Mouse (Mus musculus) CH12.LX (cell line): ENCODE results near the gene Coasy. TPM values are rescaled to one million over a fixed set of nuclear protein-coding genes. Genes with fewer than 3 reads are reported as not detected.
A peak's percentile ranks its signal among the peaks of the same experiment; 100 is the strongest.

ENCODE experiments used
- DNase-seq: peaks from one replicate; pipeline ENCODE4 v3.0.0-alpha.2; 2013; ENCODE audit errors: extremely low read depth
- H3K27ac ChIP-seq: 2 replicates; pipeline ENCODE4 v1.5.1; 2012; ENCODE audit warnings: low read depth, mild to moderate bottlenecking, control low read depth, moderate library complexity; ENCODE audit not compliant: insufficient read depth
- H3K27me3 ChIP-seq: replicated peaks from 2 replicates; pipeline ENCODE3; 2012; ENCODE audit warnings: inconsistent platforms
- H3K36me3 ChIP-seq, 2 experiments: replicated peaks in 1 of 2; 2 replicates each; pipeline versions ENCODE3 to v1.6.1; 2012; ENCODE audit warnings: inconsistent platforms in 1 of 2, low read length in 1 of 2, mild to moderate bottlenecking in 1 of 2, mixed read lengths in 1 of 2, moderate library complexity in 1 of 2; ENCODE audit not compliant: control insufficient read depth in 1 of 2, insufficient read depth in 1 of 2
- H3K4me1 ChIP-seq, 2 experiments: 2 replicates each; pipeline ENCODE4 v1.6.1; 2012; ENCODE audit warnings: inconsistent platforms in 1 of 2, moderate library complexity in 1 of 2; ENCODE audit not compliant: insufficient read depth in 2 of 2, control insufficient read depth in 1 of 2
- H3K4me2 ChIP-seq: 2 replicates; pipeline ENCODE4 v1.6.1; 2012; ENCODE audit warnings: low read depth, mild to moderate bottlenecking, control low read depth; ENCODE audit not compliant: poor library complexity, insufficient read depth, severe bottlenecking
- H3K4me3 ChIP-seq, 3 experiments: fragments of 150-350 bp in 1 of 3; sonication (generic) in 1 of 3; replicated peaks in 1 of 3; 2 replicates each; pipeline versions ENCODE3 to v1.5.1; 2011 to 2012; ENCODE audit warnings: low read depth in 2 of 3, low read length in 2 of 3, mild to moderate bottlenecking in 2 of 3, moderate library complexity in 2 of 3, control low read depth in 1 of 3, improper control_type of control experiment in 1 of 3, inconsistent platforms in 1 of 3, mixed read lengths in 1 of 3; ENCODE audit not compliant: poor library complexity in 1 of 3
- H3K79me2 ChIP-seq: replicated peaks from 2 replicates; pipeline ENCODE4 v1.6.1; 2012; ENCODE audit warnings: mild to moderate bottlenecking, moderate library complexity; ENCODE audit not compliant: control insufficient read depth, poor library complexity, insufficient read depth, severe bottlenecking; ENCODE audit errors: extremely low read depth
- H3K9ac ChIP-seq: 2 replicates; pipeline ENCODE4 v1.6.1; 2012; ENCODE audit warnings: low read depth, mild to moderate bottlenecking, control low read depth, moderate library complexity; ENCODE audit not compliant: insufficient read depth
- H3K9me3 ChIP-seq: replicated peaks from 2 replicates; pipeline ENCODE3; 2012; ENCODE audit warnings: low read length, inconsistent platforms, mixed read lengths
- BHLHE40 ChIP-seq: IDR thresholded peaks from 2 replicates; pipeline ENCODE4 v1.6.1; 2011; ENCODE audit warnings: mild to moderate bottlenecking, low read depth, low read length, improper control_type of control experiment
- CHD1 ChIP-seq: IDR thresholded peaks from 2 replicates; pipeline ENCODE4 v1.6.1; 2012; ENCODE audit warnings: low read depth, low read length, improper control_type of control experiment, inconsistent platforms
- CTCF ChIP-seq, 2 experiments: IDR thresholded peaks in 1 of 2; conservative IDR thresholded peaks in 1 of 2; 2 replicates each; pipeline ENCODE4 v1.5.1; 2011 to 2012; ENCODE audit warnings: low read depth in 2 of 2, low read length in 2 of 2, improper control_type of control experiment in 1 of 2, inconsistent platforms in 1 of 2, mild to moderate bottlenecking in 1 of 2, moderate library complexity in 1 of 2
- E2F4 ChIP-seq: IDR thresholded peaks from 2 replicates; pipeline ENCODE4 v1.6.1; 2011; ENCODE audit warnings: low read depth, low read length, improper control_type of control experiment; ENCODE audit not compliant: insufficient replicate concordance
- ELF1 ChIP-seq: IDR thresholded peaks from 2 replicates; pipeline ENCODE4 v1.6.1; 2014; ENCODE audit warnings: low read depth, mild to moderate bottlenecking, inconsistent platforms, low read length, improper control_type of control experiment
- EP300 ChIP-seq: IDR thresholded peaks from 2 replicates; pipeline ENCODE4 v1.6.1; 2011; ENCODE audit warnings: low read length, improper control_type of control experiment
- ETS1 ChIP-seq: conservative IDR thresholded peaks from 2 replicates; pipeline ENCODE4 v1.6.1; 2012; ENCODE audit warnings: low read depth, mild to moderate bottlenecking, inconsistent platforms, low read length, improper control_type of control experiment, moderate library complexity
- GABPA ChIP-seq: IDR thresholded peaks from 2 replicates; pipeline ENCODE4 v1.6.1; 2012; ENCODE audit warnings: low read depth, low read length, improper control_type of control experiment, inconsistent platforms; ENCODE audit not compliant: insufficient replicate concordance
- IRF4 ChIP-seq: IDR thresholded peaks from 2 replicates; pipeline ENCODE4 v1.6.1; 2014; ENCODE audit warnings: low read depth, mild to moderate bottlenecking, inconsistent platforms, low read length, improper control_type of control experiment
- JUN ChIP-seq: IDR thresholded peaks from 2 replicates; pipeline ENCODE4 v1.6.1; 2011; ENCODE audit warnings: low read depth, mild to moderate bottlenecking, low read length, improper control_type of control experiment, moderate library complexity; ENCODE audit not compliant: insufficient read depth
- JUND ChIP-seq: conservative IDR thresholded peaks from 2 replicates; pipeline ENCODE4 v1.6.1; 2011; ENCODE audit warnings: low read depth, low read length, improper control_type of control experiment
- KAT2A ChIP-seq: IDR thresholded peaks from 2 replicates; pipeline ENCODE4 v1.6.1; 2012; ENCODE audit warnings: low read length, improper control_type of control experiment, inconsistent platforms; ENCODE audit not compliant: insufficient replicate concordance
- MAFK ChIP-seq: IDR thresholded peaks from 2 replicates; pipeline ENCODE4 v1.6.1; 2011; ENCODE audit warnings: low read length, improper control_type of control experiment; ENCODE audit not compliant: insufficient replicate concordance
- MAX ChIP-seq: IDR thresholded peaks from 2 replicates; pipeline ENCODE4 v1.6.1; 2011; ENCODE audit warnings: low read length, improper control_type of control experiment
- MEF2A ChIP-seq: IDR thresholded peaks from 2 replicates; pipeline ENCODE4 v1.6.1; 2014; ENCODE audit warnings: low read depth, mild to moderate bottlenecking, inconsistent platforms, low read length, improper control_type of control experiment, borderline replicate concordance
- MXI1 ChIP-seq: IDR thresholded peaks from 2 replicates; pipeline ENCODE4 v1.6.1; 2011; ENCODE audit warnings: mild to moderate bottlenecking, low read depth, low read length, improper control_type of control experiment
- MYC ChIP-seq: IDR thresholded peaks from 2 replicates; pipeline ENCODE4 v1.6.1; 2011; ENCODE audit warnings: low read depth, mild to moderate bottlenecking, improper control_type of control experiment, low read length
- NRF1 ChIP-seq: IDR thresholded peaks from 2 replicates; pipeline ENCODE4 v1.6.1; 2014; ENCODE audit warnings: low read depth, mild to moderate bottlenecking, inconsistent platforms, low read length, improper control_type of control experiment, moderate library complexity
- PAX5 ChIP-seq: IDR thresholded peaks from 2 replicates; pipeline ENCODE4 v1.6.1; 2012; ENCODE audit warnings: low read length, inconsistent platforms, mixed read lengths
- POLR2A ChIP-seq: IDR thresholded peaks from 2 replicates; pipeline ENCODE4 v1.6.1; 2011; ENCODE audit warnings: low read depth, mild to moderate bottlenecking, improper control_type of control experiment, low read length
- POLR2AphosphoS2 ChIP-seq: IDR thresholded peaks from 2 replicates; pipeline ENCODE4 v1.6.1; 2011; ENCODE audit warnings: low read depth, low read length, improper control_type of control experiment
- RAD21 ChIP-seq: IDR thresholded peaks from 2 replicates; pipeline ENCODE4 v1.6.1; 2011; ENCODE audit warnings: low read depth, mild to moderate bottlenecking, low read length, improper control_type of control experiment, moderate library complexity
- RCOR1 ChIP-seq: conservative IDR thresholded peaks from 2 replicates; pipeline ENCODE4 v1.6.1; 2012; ENCODE audit warnings: low read depth, mild to moderate bottlenecking, inconsistent platforms, low read length, improper control_type of control experiment
- SMC3 ChIP-seq: IDR thresholded peaks from 2 replicates; pipeline ENCODE4 v1.6.1; 2011; ENCODE audit warnings: low read depth, low read length, improper control_type of control experiment
- TBP ChIP-seq: conservative IDR thresholded peaks from 2 replicates; pipeline ENCODE4 v1.6.1; 2011; ENCODE audit warnings: low read depth, low read length, improper control_type of control experiment
- TCF12 ChIP-seq: IDR thresholded peaks from 2 replicates; pipeline ENCODE4 v1.6.1; 2014; ENCODE audit warnings: low read depth, mild to moderate bottlenecking, inconsistent platforms, low read length, improper control_type of control experiment
- UBTF ChIP-seq: IDR thresholded peaks from 2 replicates; pipeline ENCODE4 v1.6.1; 2012; ENCODE audit warnings: low read depth, mild to moderate bottlenecking, inconsistent platforms, low read length, improper control_type of control experiment, moderate library complexity
- USF2 ChIP-seq: conservative IDR thresholded peaks from 2 replicates; pipeline ENCODE4 v1.6.1; 2011; ENCODE audit warnings: low read depth, low read length, improper control_type of control experiment
- ZKSCAN1 ChIP-seq: IDR thresholded peaks from 2 replicates; pipeline ENCODE4 v1.6.1; 2012; ENCODE audit warnings: low read depth, inconsistent platforms, low read length, improper control_type of control experiment, borderline replicate concordance
- ZMIZ1 ChIP-seq: IDR thresholded peaks from 2 replicates; pipeline ENCODE4 v1.6.1; 2012; ENCODE audit warnings: low read depth, mild to moderate bottlenecking, inconsistent platforms, low read length, improper control_type of control experiment
- ZNF384 ChIP-seq: IDR thresholded peaks from 2 replicates; pipeline ENCODE4 v1.6.1; 2012; ENCODE audit warnings: low read depth, low read length, improper control_type of control experiment, inconsistent platforms
- dilution Hi-C: fragments of 300-500 bp; cut with MboI; formaldehyde crosslinking; loops from 2 replicates; pipeline ENCODE4 v1.14.3; 2020; ENCODE audit warnings: low sequenced_read_pairs; ENCODE audit not compliant: extremely low pct_unique_long_range_greater_than_20kb, extremely low pct_ligation_motif_present
- in situ Hi-C: fragments of 300-500 bp; cut with MboI; formaldehyde crosslinking; loops from 3 replicates; pipeline ENCODE4 v1.14.3; 2019; ENCODE audit warnings: low sequenced_read_pairs, low pct_ligation_motif_present, low pct_unique_long_range_greater_than_20kb, mixed read lengths
- polyA plus RNA-seq: library from polyadenylated mRNA; unstranded; fragments of >175 nt; gene quantifications from 2 replicates; pipeline ENCODE4 v1.2.1, GENCODE M21; 2012; ENCODE audit warnings: low read depth; ENCODE audit not compliant: insufficient read length
- total RNA-seq, 2 experiments: library from RNA; depleted of rRNA; stranded (reverse); fragments of 300-350 nt in 1 of 2; fragments of >200 nt in 1 of 2; gene quantifications; 2 replicates each; pipeline ENCODE4 v1.2.3; 2012 to 2014

Gene Coasy
- total and polyA plus RNA-seq, 3 experiments: 60.4 to 78.9 (median 63.4) TPM

DNA sequence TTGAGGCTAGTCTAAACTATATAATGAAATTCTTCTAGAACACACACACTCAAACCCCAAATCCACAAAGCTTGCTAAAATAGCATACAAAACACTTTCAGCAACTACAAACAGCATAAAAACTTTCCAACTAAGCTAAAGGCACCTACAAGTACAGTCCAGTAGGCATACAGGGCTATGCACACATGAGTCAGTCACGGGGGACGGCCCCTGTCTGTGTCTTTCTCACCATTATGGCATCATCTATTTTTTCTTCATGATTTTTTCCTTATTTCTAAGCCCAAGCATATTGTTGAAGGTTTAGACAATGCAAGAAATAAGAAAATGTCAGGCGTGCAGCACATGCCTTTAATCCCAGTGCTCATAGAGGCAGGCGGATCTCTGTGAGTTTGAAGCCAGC is 28.8 kb downstream of the Coasy start:
- peaks cover 91% of the 10 kb centered on the region for H3K79me2 ChIP-seq
- peaks cover 16 to 65% of the 10 kb centered on the region in 2 experiments for H3K4me1 ChIP-seq
- H3K9ac ChIP-seq: peak overlapping the region; percentile 46
- peaks cover 13% of the 10 kb centered on the region for H3K9me3 ChIP-seq
- peak overlapping the region; percentile 70 for H3K4me2 ChIP-seq
- dilution Hi-C loops (no loop called here), in situ Hi-C loops (no loop called here)
- TF ChIP-seq ETS1 (peak; percentile 42; the same call in 1 of the 2 replicates), EP300 (peak; percentile 55), GABPA (no peak), ZMIZ1 (peak; percentile 59; the same call in 1 of the 2 replicates), JUN (no peak), BHLHE40 (peak; percentile 85), ZNF384 (peak; percentile 41), E2F4 (no peak), MAX (peak; percentile 56; the same call in 1 of the 2 replicates), KAT2A (no peak), MEF2A (peak; percentile 79; the same call in 1 of the 2 replicates)
- H3K27ac ChIP-seq: peak overlapping the region; percentile 76
- no peak overlapping the region for H3K4me3 ChIP-seq
- peaks cover 15 to 61% of the 10 kb centered on the region in 2 experiments for H3K36me3 ChIP-seq
- H3K27me3 ChIP-seq: no peaks in the 10 kb centered on the region
- DNase-seq: peak; percentile 76

DNA sequence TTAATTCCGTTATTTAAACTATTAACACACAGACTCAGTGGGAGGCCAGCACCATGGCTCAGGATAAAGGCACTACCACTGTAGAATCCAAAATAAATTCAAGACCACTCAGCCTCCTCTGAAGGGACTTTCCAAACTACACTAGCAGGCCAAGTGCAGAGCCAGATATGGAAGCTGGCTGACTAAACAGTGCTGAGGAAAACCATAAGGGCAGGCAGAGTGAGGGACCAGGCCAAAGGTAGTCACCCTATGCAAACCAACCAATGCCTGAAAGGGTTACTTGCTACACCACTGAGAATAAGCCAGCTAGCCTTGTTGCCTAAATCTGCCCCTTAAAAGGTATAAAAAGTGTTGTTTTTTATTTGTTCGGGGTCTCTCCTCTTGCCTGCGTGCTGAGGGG is 29.8 kb downstream of the Coasy start:
- dilution Hi-C loops (no loop called here), in situ Hi-C loops (no loop called here)
- H3K36me3 ChIP-seq: peaks cover 15 to 60% of the 10 kb centered on the region in 2 experiments
- no peak overlapping the region; the same call in 1 of the 2 replicates for H3K9ac ChIP-seq
- H3K4me2 ChIP-seq: peak overlapping the region; percentile 24; the same call in 1 of the 2 replicates
- H3K27ac ChIP-seq: peak overlapping the region; percentile 45
- H3K27me3 ChIP-seq: no peaks in the 10 kb centered on the region
- H3K4me3 ChIP-seq: no peak overlapping the region
- H3K79me2 ChIP-seq: peaks cover 89% of the 10 kb centered on the region
- peaks cover 13% of the 10 kb centered on the region for H3K9me3 ChIP-seq
- peak; percentile 64 for DNase-seq
- peaks cover 20 to 75% of the 10 kb centered on the region in 2 experiments for H3K4me1 ChIP-seq
- TF ChIP-seq CHD1 (no peak), MAX (peak; percentile 27), TCF12 (peak; percentile 42; the same call in 1 of the 2 replicates), SMC3 (no peak), JUN (no peak), MAFK (0 out of 2 replicates have a peak, but pooled peaks have one; percentile 19), ZKSCAN1 (no peak), POLR2A (0 out of 2 replicates have a peak, but pooled peaks have one; percentile 21), ZNF384 (no peak), RCOR1 (no peak), UBTF (0 out of 2 replicates have a peak, but pooled peaks have one; percentile 42), E2F4 (no peak; the same call in 1 of the 2 replicates), ELF1 (no peak), USF2 (no peak), CTCF (conservative IDR thresholded peaks at IDR 0.05 in 1 of 2, IDR thresholded peaks at IDR 0.05 in 1 of 2; ENCODE audit: low read depth in 2 of 2, low read length in 2 of 2) (no peak), ETS1 (peak; percentile 52), JUND (no peak), GABPA (no peak), IRF4 (peak; percentile 77), RAD21 (no peak; the same call in 1 of the 2 replicates), MYC (no peak), NRF1 (no peak), EP300 (peak; percentile 25; the same call in 1 of the 2 replicates), POLR2AphosphoS2 (no peak), ZMIZ1 (no peak), MXI1 (0 out of 2 replicates have a peak, but pooled peaks have one; percentile 48), TBP (no peak), PAX5 (no peak), BHLHE40 (peak; percentile 55)
